Mouse (Mus musculus): ENCODE data around the gene Srgap2. TPM values are rescaled to one million over a fixed set of nuclear protein-coding genes. Genes with fewer than 3 reads are reported as not detected.

Srgap2 gene
- polyA plus RNA-seq, 1 experiment from 2014 or later: 24.8 TPM

DNA sequence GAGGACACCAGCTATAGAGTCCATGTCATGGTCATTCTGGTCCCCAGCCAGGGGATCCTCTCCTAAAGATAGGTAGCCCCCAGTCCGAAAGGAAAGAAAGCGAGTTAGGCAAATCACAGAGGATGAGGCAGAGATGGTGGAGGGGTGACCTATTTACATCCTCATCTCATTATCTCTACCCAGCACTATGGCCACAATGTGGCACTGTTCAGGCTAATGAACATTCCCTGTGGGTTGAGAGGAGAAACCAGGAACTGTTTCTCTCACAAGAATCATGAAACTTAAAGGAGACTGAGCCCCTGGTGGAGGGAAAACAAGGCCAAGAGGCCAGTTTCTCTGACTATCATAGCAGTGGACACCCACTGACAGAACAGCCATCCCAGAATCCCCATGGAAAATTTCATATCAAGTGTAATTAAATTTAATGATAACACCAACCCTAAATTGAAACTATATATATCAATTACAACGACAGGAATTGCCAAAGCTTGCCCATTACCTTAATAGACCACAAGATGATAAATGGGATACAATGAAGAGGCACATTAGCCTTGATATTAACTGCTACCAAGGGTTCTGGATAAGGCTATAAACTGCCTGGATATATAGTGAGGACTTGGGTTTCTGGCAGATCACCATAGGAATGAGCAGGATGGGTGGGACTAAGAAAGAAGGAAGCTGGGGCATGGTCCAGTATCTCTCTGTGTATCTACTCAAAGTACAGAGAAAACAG lies 207.4 kb downstream of the Srgap2 start:
- ATAC-seq (replicated peaks; ENCODE audit: low FRiP score) (no peak), DNase-seq (ENCODE audit: low spot score) (no peak)
- 92% methylated on average over 3 of the region's 3 CpGs for WGBS
- no peaks in the 10 kb centered on the region for H3K9me3 ChIP-seq (ENCODE audit: control insufficient read depth, low read length)
- H3K4me2 ChIP-seq (ENCODE audit: low read depth, low read length, severe bottlenecking): no peak overlapping the region
- peaks cover 4% of the 10 kb centered on the region; the same call in 1 of the 2 replicates for H3K36me3 ChIP-seq (ENCODE audit: control insufficient read depth, insufficient read depth, low read length)
- H3K27me3 ChIP-seq (ENCODE audit: control insufficient read depth, insufficient read depth, low read length): no peaks in the 10 kb centered on the region
- no peak overlapping the region for H3K9ac ChIP-seq (ENCODE audit: low read length)
- no peak overlapping the region for H3K4me3 ChIP-seq (ENCODE audit: low read depth, low read length)
- H3K4me1 ChIP-seq (replicated peaks; ENCODE audit: control insufficient read depth, insufficient read depth, low read length): no peaks in the 10 kb centered on the region
- H3K27ac ChIP-seq (ENCODE audit: low read depth, low read length): no peak overlapping the region

DNA sequence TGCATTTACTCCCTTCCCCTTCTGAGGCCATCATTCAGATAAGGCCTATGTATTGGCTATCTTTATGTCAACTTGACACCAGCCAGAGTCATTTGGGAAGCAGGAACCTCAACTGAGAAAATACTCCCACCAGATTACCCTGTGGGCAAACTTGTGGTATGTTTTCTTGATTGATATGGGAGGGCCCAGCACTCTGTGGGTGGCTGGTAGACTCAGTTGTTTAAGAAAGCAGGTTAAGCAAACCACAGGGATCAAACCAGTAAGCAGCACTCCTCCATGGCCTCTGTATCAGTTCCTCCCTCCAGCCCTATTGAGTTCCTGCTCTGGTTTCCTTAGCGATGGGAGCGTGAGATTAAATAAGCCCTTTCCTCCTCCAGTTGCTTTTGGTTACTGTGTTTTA lies 208.8 kb downstream of the Srgap2 start:
- H3K4me3 ChIP-seq (ENCODE audit: low read depth, low read length): no peak overlapping the region
- DNase-seq (ENCODE audit: low spot score) (no peak), ATAC-seq (replicated peaks; ENCODE audit: low FRiP score) (no peak)
- H3K27ac ChIP-seq (ENCODE audit: low read depth, low read length): no peak overlapping the region
- H3K36me3 ChIP-seq (ENCODE audit: control insufficient read depth, insufficient read depth, low read length): peaks cover 4% of the 10 kb centered on the region; the same call in 1 of the 2 replicates
- 97% methylated on average over 2 of the region's 2 CpGs for WGBS
- no peaks in the 10 kb centered on the region for H3K27me3 ChIP-seq (ENCODE audit: control insufficient read depth, insufficient read depth, low read length)
- no peaks in the 10 kb centered on the region for H3K9me3 ChIP-seq (ENCODE audit: control insufficient read depth, low read length)
- H3K4me1 ChIP-seq (replicated peaks; ENCODE audit: control insufficient read depth, insufficient read depth, low read length): no peaks in the 10 kb centered on the region
- no peak overlapping the region for H3K4me2 ChIP-seq (ENCODE audit: low read depth, low read length, severe bottlenecking)
- no peak overlapping the region for H3K9ac ChIP-seq (ENCODE audit: low read length)

- ATAC-seq (replicated peaks; ENCODE audit: low FRiP score): no peak
- peaks cover 4% of the 10 kb centered on the region; the same call in 1 of the 2 replicates for H3K36me3 ChIP-seq (ENCODE audit: control insufficient read depth, insufficient read depth, low read length)
Observed at GRCm38 (mm10) chr1:131317625-131318024, 209.5 kb downstream of the Srgap2 start.

DNA sequence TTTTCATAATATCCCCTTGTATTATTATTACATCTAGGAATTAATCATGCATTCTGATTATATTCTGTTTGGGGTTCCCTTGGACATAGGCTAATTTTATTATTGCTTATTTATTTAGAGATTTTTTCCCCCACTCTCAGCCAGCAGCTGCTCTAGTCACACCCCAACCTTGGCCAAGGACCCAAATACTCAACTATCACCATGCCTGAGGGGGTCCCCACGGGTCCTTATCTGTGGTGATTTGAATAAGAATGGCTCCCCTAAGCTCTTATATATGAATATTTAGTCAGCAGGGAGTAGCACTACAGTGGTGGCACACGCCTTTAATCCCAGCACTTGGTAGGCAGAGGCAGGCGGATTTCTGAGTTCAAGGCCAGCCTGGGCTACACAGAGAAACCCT lies 215.9 kb downstream of the Srgap2 start:
- ATAC-seq (replicated peaks; ENCODE audit: low FRiP score) (no peak), DNase-seq (ENCODE audit: low spot score) (no peak)
- 88% methylated on average over 3 of the region's 3 CpGs for WGBS
- Histone ChIP-seq H3K36me3 (ENCODE audit: control insufficient read depth, insufficient read depth, low read length) (peaks cover 4% of the 10 kb centered on the region; the same call in 1 of the 2 replicates), H3K27ac (ENCODE audit: low read depth, low read length) (no peak overlapping the region), H3K27me3 (ENCODE audit: control insufficient read depth, insufficient read depth, low read length) (no peaks in the 10 kb centered on the region), H3K4me2 (ENCODE audit: low read depth, low read length, severe bottlenecking) (no peak overlapping the region), H3K9ac (ENCODE audit: low read length) (no peak overlapping the region), H3K4me1 (replicated peaks; ENCODE audit: control insufficient read depth, insufficient read depth, low read length) (no peaks in the 10 kb centered on the region), H3K4me3 (ENCODE audit: low read depth, low read length) (no peak overlapping the region), H3K9me3 (ENCODE audit: control insufficient read depth, low read length) (no peaks in the 10 kb centered on the region)

More at GRCm38 (mm10) chr1:131317625-131318024, 209.5 kb downstream of the Srgap2 start:
- no peak for DNase-seq (ENCODE audit: low spot score)
- Histone ChIP-seq H3K27me3 (ENCODE audit: control insufficient read depth, insufficient read depth, low read length) (no peaks in the 10 kb centered on the region), H3K4me2 (ENCODE audit: low read depth, low read length, severe bottlenecking) (no peak overlapping the region), H3K4me3 (ENCODE audit: low read depth, low read length) (no peak overlapping the region), H3K9me3 (ENCODE audit: control insufficient read depth, low read length) (no peaks in the 10 kb centered on the region), H3K4me1 (replicated peaks; ENCODE audit: control insufficient read depth, insufficient read depth, low read length) (no peaks in the 10 kb centered on the region), H3K9ac (ENCODE audit: low read length) (no peak overlapping the region), H3K27ac (ENCODE audit: low read depth, low read length) (no peak overlapping the region)
- WGBS: 95% methylated on average over 5 of the region's 5 CpGs

- Histone ChIP-seq H3K9ac (ENCODE audit: low read length) (no peak overlapping the region), H3K9me3 (ENCODE audit: control insufficient read depth, low read length) (no peaks in the 10 kb centered on the region), H3K4me3 (ENCODE audit: low read depth, low read length) (no peak overlapping the region), H3K4me2 (ENCODE audit: low read depth, low read length, severe bottlenecking) (no peak overlapping the region), H3K27ac (ENCODE audit: low read depth, low read length) (no peak overlapping the region), H3K36me3 (ENCODE audit: control insufficient read depth, insufficient read depth, low read length) (peaks cover 2% of the 10 kb centered on the region; the same call in 1 of the 2 replicates), H3K27me3 (ENCODE audit: control insufficient read depth, insufficient read depth, low read length) (no peaks in the 10 kb centered on the region), H3K4me1 (replicated peaks; ENCODE audit: control insufficient read depth, insufficient read depth, low read length) (no peaks in the 10 kb centered on the region)
- ATAC-seq (replicated peaks; ENCODE audit: low FRiP score) (no peak), DNase-seq (ENCODE audit: low spot score) (no peak)
- 92% methylated on average over 5 of the region's 5 CpGs for WGBS
Observed at GRCm38 (mm10) chr1:131310237-131310818, 216.8 kb downstream of the Srgap2 start.

- Histone ChIP-seq H3K36me3 (ENCODE audit: control insufficient read depth, insufficient read depth, low read length) (peaks cover 2% of the 10 kb centered on the region; the same call in 1 of the 2 replicates), H3K9ac (ENCODE audit: low read length) (no peak overlapping the region), H3K27ac (ENCODE audit: low read depth, low read length) (no peak overlapping the region), H3K4me3 (ENCODE audit: low read depth, low read length) (no peak overlapping the region), H3K27me3 (ENCODE audit: control insufficient read depth, insufficient read depth, low read length) (no peaks in the 10 kb centered on the region), H3K4me1 (replicated peaks; ENCODE audit: control insufficient read depth, insufficient read depth, low read length) (no peaks in the 10 kb centered on the region), H3K9me3 (ENCODE audit: control insufficient read depth, low read length) (no peaks in the 10 kb centered on the region), H3K4me2 (ENCODE audit: low read depth, low read length, severe bottlenecking) (no peak overlapping the region)
- no peak for ATAC-seq (replicated peaks; ENCODE audit: low FRiP score)
- WGBS: 86% methylated on average over 2 of the region's 2 CpGs
- no peak for DNase-seq (ENCODE audit: low spot score)
Observed at GRCm38 (mm10) chr1:131300750-131301149, 226.4 kb downstream of the Srgap2 start.

- DNase-seq (ENCODE audit: low spot score) (no peak), ATAC-seq (replicated peaks; ENCODE audit: low FRiP score) (no peak)
- H3K4me2 ChIP-seq (ENCODE audit: low read depth, low read length, severe bottlenecking): no peak overlapping the region
- no peaks in the 10 kb centered on the region for H3K27me3 ChIP-seq (ENCODE audit: control insufficient read depth, insufficient read depth, low read length)
- no peak overlapping the region for H3K27ac ChIP-seq (ENCODE audit: low read depth, low read length)
- H3K9ac ChIP-seq (ENCODE audit: low read length): no peak overlapping the region
- 92% methylated on average over 6 of the region's 6 CpGs for WGBS
- no peak overlapping the region for H3K4me3 ChIP-seq (ENCODE audit: low read depth, low read length)
- H3K9me3 ChIP-seq (ENCODE audit: control insufficient read depth, low read length): no peaks in the 10 kb centered on the region
- H3K4me1 ChIP-seq (replicated peaks; ENCODE audit: control insufficient read depth, insufficient read depth, low read length): no peaks in the 10 kb centered on the region
- H3K36me3 ChIP-seq (ENCODE audit: control insufficient read depth, insufficient read depth, low read length): peaks cover 2% of the 10 kb centered on the region; the same call in 1 of the 2 replicates
Observed at GRCm38 (mm10) chr1:131299788-131300187, 227.4 kb downstream of the Srgap2 start.

- ATAC-seq (replicated peaks; ENCODE audit: low FRiP score): no peak
- Histone ChIP-seq H3K9me3 (ENCODE audit: control insufficient read depth, low read length) (no peaks in the 10 kb centered on the region), H3K36me3 (ENCODE audit: control insufficient read depth, insufficient read depth, low read length) (peaks cover 2% of the 10 kb centered on the region; the same call in 1 of the 2 replicates)
Observed at GRCm38 (mm10) chr1:131299240-131299639, 227.9 kb downstream of the Srgap2 start.

More at GRCm38 (mm10) chr1:131299240-131299639, 227.9 kb downstream of the Srgap2 start:
- no peak overlapping the region for H3K27ac ChIP-seq (ENCODE audit: low read depth, low read length)
- no peak for DNase-seq (ENCODE audit: low spot score)
- no peaks in the 10 kb centered on the region for H3K4me1 ChIP-seq (replicated peaks; ENCODE audit: control insufficient read depth, insufficient read depth, low read length)
- H3K27me3 ChIP-seq (ENCODE audit: control insufficient read depth, insufficient read depth, low read length): no peaks in the 10 kb centered on the region
- no peak overlapping the region for H3K9ac ChIP-seq (ENCODE audit: low read length)
- WGBS: 58% methylated on average over 3 of the region's 3 CpGs
- H3K4me3 ChIP-seq (ENCODE audit: low read depth, low read length): no peak overlapping the region
- no peak overlapping the region for H3K4me2 ChIP-seq (ENCODE audit: low read depth, low read length, severe bottlenecking)
